Mouse (Mus musculus) MEL (cell line): ENCODE measurements around the gene Tprkb.
"Not testable (repeated sequence)": the region's sequence is repeated elsewhere in the genome, so short reads cannot be mapped to it uniquely, and the experiment has no call there.

ENCODE experiments used
- CHD2 ChIP-seq: IDR thresholded peaks from 2 replicates; pipeline ENCODE4 v1.6.1; 2011; ENCODE audit warnings: low read length, improper control_type of control experiment
- CTCF ChIP-seq, 3 experiments: IDR thresholded peaks in 2 of 3; conservative IDR thresholded peaks in 1 of 3; 2 replicates each; pipeline ENCODE4 v1.5.1; 2011 to 2012; ENCODE audit warnings: low read length in 3 of 3, low read depth in 2 of 3, mild to moderate bottlenecking in 2 of 3, improper control_type of control experiment in 1 of 3, inconsistent platforms in 1 of 3, mixed read lengths in 1 of 3, moderate library complexity in 1 of 3; ENCODE audit not compliant: control insufficient read depth in 1 of 3, insufficient read depth in 1 of 3, poor library complexity in 1 of 3, severe bottlenecking in 1 of 3
- ELF1 ChIP-seq: IDR thresholded peaks from 2 replicates; pipeline ENCODE4 v1.6.1; 2014; ENCODE audit warnings: low read depth, mild to moderate bottlenecking, inconsistent platforms, low read length, improper control_type of control experiment, moderate library complexity
- ETS1 ChIP-seq: IDR thresholded peaks from 2 replicates; pipeline ENCODE4 v1.6.1; 2012; ENCODE audit warnings: low read depth, mild to moderate bottlenecking, inconsistent platforms, low read length, improper control_type of control experiment, moderate library complexity
- KAT2A ChIP-seq: conservative IDR thresholded peaks from 2 replicates; pipeline ENCODE4 v1.6.1; 2012; ENCODE audit warnings: low read depth, low read length, improper control_type of control experiment, inconsistent platforms
- MAFK ChIP-seq: IDR thresholded peaks from 2 replicates; pipeline ENCODE4 v1.6.1; 2011; ENCODE audit warnings: low read depth, mild to moderate bottlenecking, low read length, improper control_type of control experiment, borderline replicate concordance
- MAX ChIP-seq: IDR thresholded peaks from 2 replicates; pipeline ENCODE4 v1.6.1; 2011; ENCODE audit warnings: low read length, improper control_type of control experiment
- MYC ChIP-seq: IDR thresholded peaks from 2 replicates; pipeline ENCODE4 v1.6.1; 2011; ENCODE audit warnings: low read depth, mild to moderate bottlenecking, low read length, improper control_type of control experiment, moderate library complexity
- POLR2A ChIP-seq, 2 experiments: IDR thresholded peaks; 2 replicates each; pipeline ENCODE4 v1.6.1; 2011 to 2012; ENCODE audit warnings: low read length in 2 of 2, mild to moderate bottlenecking in 2 of 2, control low read depth in 1 of 2, improper control_type of control experiment in 1 of 2, low read depth in 1 of 2, moderate library complexity in 1 of 2; ENCODE audit not compliant: control insufficient read depth in 1 of 2, insufficient read depth in 1 of 2, poor library complexity in 1 of 2
- TAL1 ChIP-seq: IDR thresholded peaks from 2 replicates; pipeline ENCODE4 v1.6.1; 2012; ENCODE audit warnings: mild to moderate bottlenecking, inconsistent platforms, low read length, moderate library complexity, mixed read lengths

- TF ChIP-seq TAL1, CHD2, MAFK, MAX, KAT2A, ETS1, MYC: not testable (repeated sequence)
- TF ChIP-seq CTCF (IDR thresholded peaks at IDR 0.05 in 2 of 3, conservative IDR thresholded peaks at IDR 0.05 in 1 of 3; ENCODE audit: control insufficient read depth in 1 of 3, insufficient read depth in 1 of 3, low read depth in 2 of 3, low read length in 3 of 3, poor library complexity in 1 of 3, severe bottlenecking in 1 of 3) = peak; percentile 57 to 73 (median 68)
- TF ChIP-seq POLR2A (IDR thresholded peaks at IDR 0.05; ENCODE audit: control insufficient read depth in 1 of 2, insufficient read depth in 1 of 2, low read depth in 1 of 2, low read length in 2 of 2, poor library complexity in 1 of 2) = peak; percentile 30 to 63; a peak in 2 of 4 replicates
- TF ChIP-seq ELF1 = peak; percentile 34; the same call in 1 of the 2 replicates
These were observed 7.0 kb upstream of the Tprkb start, which contains the start of gene Nat8f4 for GRCm38 (mm10) chr6:85904642-85905061.
